Mouse (Mus musculus) myocyte (in vitro differentiated cells): ENCODE data around the gene Tmem252.

Source experiments
- CEBPB ChIP-seq: IDR thresholded peaks from 2 replicates; pipeline ENCODE4 v1.6.1; 2011; ENCODE audit warnings: mild to moderate bottlenecking, moderate library complexity; ENCODE audit not compliant: poor library complexity, insufficient read depth, severe bottlenecking
- E2F4 ChIP-seq: IDR thresholded peaks from one replicate; pipeline ENCODE4 v1.6.1; 2011; ENCODE audit warnings: mild to moderate bottlenecking, control low read depth, moderate library complexity; ENCODE audit not compliant: insufficient read depth
- MAX ChIP-seq: IDR thresholded peaks from one replicate; pipeline ENCODE4 v1.6.1; 2011; ENCODE audit warnings: low read depth, mild to moderate bottlenecking, control low read depth
- MYOD1 ChIP-seq, 3 experiments: IDR thresholded peaks; one replicate each; pipeline ENCODE4 v1.6.1; 2011; ENCODE audit warnings: control low read depth in 2 of 3, low read depth in 2 of 3, mild to moderate bottlenecking in 2 of 3, moderate library complexity in 1 of 3; ENCODE audit not compliant: insufficient read length in 2 of 3, control insufficient read depth in 1 of 3
- MYOG ChIP-seq, 3 experiments: IDR thresholded peaks; one replicate each; pipeline ENCODE4 v1.6.1; 2011; ENCODE audit warnings: control low read depth in 2 of 3, low read depth in 2 of 3, mild to moderate bottlenecking in 2 of 3; ENCODE audit not compliant: insufficient read length in 2 of 3, control insufficient read depth in 1 of 3, insufficient read depth in 1 of 3
- POLR2A ChIP-seq: IDR thresholded peaks from one replicate; pipeline ENCODE4 v1.6.1; 2011; ENCODE audit warnings: low read depth, mild to moderate bottlenecking, control low read depth, moderate library complexity; ENCODE audit not compliant: insufficient read length
- POLR2AphosphoS2 ChIP-seq: IDR thresholded peaks from one replicate; pipeline ENCODE4 v1.6.1; 2011; ENCODE audit warnings: low read depth, control low read depth; ENCODE audit not compliant: insufficient read length
- REST ChIP-seq: IDR thresholded peaks from one replicate; pipeline ENCODE4 v1.6.1; 2011; ENCODE audit warnings: mild to moderate bottlenecking, control low read depth, moderate library complexity; ENCODE audit not compliant: insufficient read depth, insufficient read length
- TCF12 ChIP-seq: IDR thresholded peaks from one replicate; pipeline ENCODE4 v1.6.1; 2011; ENCODE audit warnings: mild to moderate bottlenecking, control low read depth; ENCODE audit not compliant: poor library complexity, insufficient read depth, severe bottlenecking
- USF1 ChIP-seq: IDR thresholded peaks from one replicate; pipeline ENCODE4 v1.6.1; 2011; ENCODE audit warnings: low read depth, mild to moderate bottlenecking, control low read depth, moderate library complexity

- TF ChIP-seq E2F4 (no peak), MYOD1 (IDR thresholded peaks at IDR 0.05; ENCODE audit: control insufficient read depth in 1 of 3, insufficient read length in 2 of 3, low read depth in 2 of 3) (no peak), MAX (no peak), POLR2A (no peak), TCF12 (no peak), USF1 (no peak), REST (no peak), POLR2AphosphoS2 (no peak), MYOG (IDR thresholded peaks at IDR 0.05; ENCODE audit: control insufficient read depth in 1 of 3, insufficient read depth in 1 of 3, insufficient read length in 2 of 3, low read depth in 2 of 3) (no peak), CEBPB (no peak)
Measured at GRCm38 (mm10) chr19:24699910-24700309, 26.1 kb downstream of the Tmem252 start.
